Mouse (Mus musculus) testis, adult 2 months (tissue): ENCODE measurements at regions not wholly inside any gene's neighbourhood (a gene's known extent, or its start where the extent isn't known, plus 50 kb on each side); places are given as distances from the start of the nearest gene placed in this dataset.

Experiments used
- CTCF ChIP-seq: fragments of 200-500 bp; IDR thresholded peaks from 2 replicates; pipeline ENCODE4 v1.5.1; 2012; ENCODE audit warnings: low read depth, mild to moderate bottlenecking, inconsistent platforms, low read length, moderate library complexity; ENCODE audit not compliant: control insufficient read depth, insufficient read depth, insufficient replicate concordance
- POLR2A ChIP-seq: fragments of 200-500 bp; IDR thresholded peaks from 2 replicates; pipeline ENCODE4 v1.6.1; 2012; ENCODE audit warnings: low read depth, mild to moderate bottlenecking, inconsistent platforms, low read length, moderate library complexity; ENCODE audit not compliant: control insufficient read depth

- no peak for TF ChIP-seq CTCF
- no peak for TF ChIP-seq POLR2A
Measured at GRCm38 (mm10) chr11:63465941-63466340, 337.2 kb downstream of the Pmp22 start.
